Mouse (Mus musculus) c-Kit-positive CD71-positive TER-119-positive erythroid progenitor cells, embryonic 14.5 days (primary cell): Measurements from ENCODE around the gene Gabrq.
A peak's percentile ranks its signal among the peaks of the same experiment; 100 is the strongest.

Source experiments
- DNase-seq: peaks from one replicate; pipeline ENCODE4 v3.0.0-alpha.2; 2013; ENCODE audit warnings: low spot score

Gabrq gene

GRCm38 (mm10) chrX:72824776-72825588 is at the start of gene Gabrq:
Gene Gabrq (plus strand): TSS chrX:72825178.
- peak; percentile 2 for DNase-seq

- DNase-seq: no peak
Measured at GRCm38 (mm10) chrX:72788773-72789557, 36.0 kb upstream of the Gabrq start.

- no peak for DNase-seq
Measured at GRCm38 (mm10) chrX:72789558-72789871, 35.5 kb upstream of the Gabrq start.

- peak; percentile 34 for DNase-seq
Measured at GRCm38 (mm10) chrX:72819594-72819993, 5.4 kb upstream of the Gabrq start.

GRCm38 (mm10) chrX:72823310-72823709 is 1.7 kb upstream of the Gabrq start:
- no peak for DNase-seq

- no peak for DNase-seq
Measured at GRCm38 (mm10) chrX:72825589-72825905, 569 bp downstream of the Gabrq start.
